Mouse (Mus musculus): ENCODE results near the gene Phldb2.
A peak's percentile ranks its signal among the peaks of the same experiment; 100 is the strongest.

Phldb2 gene

DNA sequence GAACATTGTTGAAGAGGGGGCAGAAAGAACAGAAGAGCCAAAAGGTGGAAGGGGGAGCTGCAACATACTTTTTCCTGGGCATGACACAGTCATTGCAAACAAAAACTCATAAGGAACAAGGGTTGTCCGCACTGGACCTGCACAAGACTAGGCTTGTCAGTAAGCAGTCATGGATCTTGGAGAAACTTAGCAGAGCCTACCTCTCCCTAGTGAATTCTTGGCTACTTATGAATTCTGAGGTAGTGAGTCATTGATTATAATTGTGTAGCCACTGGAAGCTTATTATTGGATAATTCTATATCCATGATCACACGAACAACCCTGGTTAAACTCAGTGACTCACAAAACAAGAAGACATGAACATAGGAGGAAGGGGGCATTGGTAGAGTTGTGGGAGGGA, 7.1 kb downstream of the Phldb2 start:
- DNase-seq (ENCODE audit: low read depth) = no peak

DNA sequence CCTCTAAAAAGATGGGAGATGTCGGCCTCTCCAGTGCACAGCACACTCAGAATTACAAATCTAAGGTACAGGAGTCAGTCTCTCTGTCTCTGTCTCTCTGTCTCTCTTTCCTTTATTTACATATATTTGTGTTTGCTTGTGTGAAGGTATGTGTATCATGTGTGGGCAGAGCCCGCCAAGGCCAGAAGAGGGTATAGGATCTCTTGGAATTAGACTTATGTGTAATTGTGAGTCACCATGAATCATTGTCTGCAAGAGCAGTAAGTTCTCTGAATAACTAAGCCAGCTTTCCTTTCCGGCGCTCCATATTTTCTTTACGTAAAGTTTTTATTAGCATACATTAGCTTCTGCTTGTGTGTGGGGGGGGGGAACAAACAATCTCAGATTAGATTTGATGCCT, 7.7 kb downstream of the Phldb2 start:
- no peak for DNase-seq (ENCODE audit: low read depth)

GRCm38 (mm10) chr16:45945174-45945631, 8.2 kb downstream of the Phldb2 start:
- DNase-seq (ENCODE audit: low read depth) = no peak

- DNase-seq (ENCODE audit: low read depth) = peak; percentile 90
Measured at GRCm38 (mm10) chr16:45942169-45942891, 11.1 kb downstream of the Phldb2 start.

GRCm38 (mm10) chr16:45940701-45941100, 12.7 kb downstream of the Phldb2 start:
- no peak for DNase-seq (ENCODE audit: low read depth)

GRCm38 (mm10) chr16:45939436-45939835, 14.0 kb downstream of the Phldb2 start:
- no peak for DNase-seq (ENCODE audit: low read depth)

DNA sequence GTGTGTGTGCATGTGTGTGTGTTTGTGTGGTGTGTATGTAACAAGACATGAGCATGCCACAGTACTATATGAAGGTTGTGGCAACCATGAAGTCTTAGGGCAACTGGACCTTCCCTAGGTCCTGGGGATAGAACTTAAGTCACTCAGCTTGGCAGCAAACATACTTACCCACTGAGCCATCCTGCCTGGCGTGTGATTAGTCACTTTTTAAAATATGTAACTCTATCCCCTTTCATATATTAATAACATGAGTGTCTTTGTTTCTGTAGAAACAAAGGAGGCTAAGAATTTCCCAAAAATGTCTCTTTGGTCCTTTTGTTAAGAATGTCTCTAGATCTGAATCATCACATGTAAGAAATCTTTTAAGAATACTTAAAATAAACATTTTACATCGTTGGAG, 16.0 kb downstream of the Phldb2 start:
- no peak for DNase-seq (ENCODE audit: low read depth)

- DNase-seq (ENCODE audit: low read depth) = no peak
Measured at GRCm38 (mm10) chr16:45936521-45936920, 16.9 kb downstream of the Phldb2 start.

DNA sequence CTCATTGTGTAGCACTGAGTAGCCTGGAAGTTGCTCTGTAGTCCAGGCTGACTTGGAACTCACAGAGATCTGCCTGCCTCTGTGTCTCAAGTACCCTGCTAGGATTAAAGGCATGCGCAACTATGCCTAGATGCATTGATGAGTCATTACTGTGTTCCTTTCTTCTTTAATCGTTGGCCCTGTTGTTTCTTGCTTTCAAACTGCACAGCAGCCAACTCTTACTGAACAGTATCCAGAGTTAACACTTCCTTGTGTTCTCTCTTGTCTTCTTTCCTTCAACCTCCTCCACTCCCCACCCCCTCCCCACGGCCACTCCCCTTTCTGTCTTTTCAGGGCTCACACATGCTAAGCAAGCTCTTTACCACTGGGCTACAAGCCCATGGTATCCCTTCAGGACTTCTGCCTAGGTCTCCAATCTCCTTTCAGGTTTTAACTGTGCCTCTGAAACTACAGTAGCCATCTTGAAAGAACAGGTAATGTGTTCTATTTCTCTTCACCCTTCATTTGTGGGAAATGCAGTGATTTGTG, 17.4 kb downstream of the Phldb2 start:
- peak; percentile 10 for DNase-seq (ENCODE audit: low read depth)

DNA sequence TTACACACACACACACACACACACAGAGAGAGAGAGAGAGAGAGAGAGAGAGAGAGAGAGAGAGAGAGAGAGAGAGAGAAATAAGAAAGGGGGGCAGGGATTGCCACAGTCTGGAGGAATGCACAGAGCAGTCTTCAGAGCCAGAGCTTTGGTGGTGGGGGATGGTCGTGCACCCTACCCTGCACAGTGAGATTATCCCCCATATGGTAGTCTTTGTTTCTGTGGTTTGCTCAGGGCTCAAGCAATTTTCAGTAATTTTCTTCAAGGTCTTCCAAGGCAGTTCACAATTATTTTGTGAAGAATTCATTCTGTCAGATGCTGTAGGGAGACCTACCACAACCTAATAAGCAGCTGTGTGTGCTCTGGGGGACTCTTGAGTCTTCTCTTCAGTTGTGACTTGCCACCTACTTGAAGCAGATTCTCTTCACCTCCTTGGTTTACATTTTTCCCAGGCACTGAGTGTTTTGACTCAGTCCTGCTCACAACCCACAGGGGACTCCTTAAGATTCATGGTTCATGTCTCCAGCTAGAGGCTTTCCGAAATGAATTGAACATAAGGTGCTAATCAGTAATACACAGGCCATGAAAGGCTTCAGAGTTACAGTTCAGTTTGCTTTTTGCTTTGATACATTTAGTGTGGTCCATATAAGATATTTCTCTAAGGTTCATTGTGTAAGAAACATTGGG, 18.5 kb downstream of the Phldb2 start:
- no peak for DNase-seq (ENCODE audit: low read depth)

- no peak for DNase-seq (ENCODE audit: low read depth)
Measured at GRCm38 (mm10) chr16:45930308-45930707, 23.1 kb downstream of the Phldb2 start.

DNA sequence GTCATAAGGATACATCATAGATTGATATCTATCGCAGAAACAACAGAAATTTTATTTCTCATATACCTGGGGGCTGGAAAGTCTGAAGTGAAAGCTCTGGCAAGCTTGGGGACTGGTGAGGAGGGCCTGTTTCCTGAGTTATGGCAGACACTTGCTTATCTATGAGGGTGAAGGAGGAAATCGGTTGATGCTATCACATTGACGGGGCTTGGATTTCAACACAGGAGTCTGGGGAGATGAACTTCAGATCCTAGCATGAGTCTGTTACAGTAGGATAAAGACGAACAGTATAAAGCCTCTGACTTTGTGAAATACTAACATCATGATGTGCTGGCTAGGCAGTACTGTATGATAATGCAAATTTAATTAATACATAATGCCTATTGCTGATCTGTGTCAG, 25.3 kb downstream of the Phldb2 start:
- DNase-seq (ENCODE audit: low read depth) = peak; percentile 81

DNA sequence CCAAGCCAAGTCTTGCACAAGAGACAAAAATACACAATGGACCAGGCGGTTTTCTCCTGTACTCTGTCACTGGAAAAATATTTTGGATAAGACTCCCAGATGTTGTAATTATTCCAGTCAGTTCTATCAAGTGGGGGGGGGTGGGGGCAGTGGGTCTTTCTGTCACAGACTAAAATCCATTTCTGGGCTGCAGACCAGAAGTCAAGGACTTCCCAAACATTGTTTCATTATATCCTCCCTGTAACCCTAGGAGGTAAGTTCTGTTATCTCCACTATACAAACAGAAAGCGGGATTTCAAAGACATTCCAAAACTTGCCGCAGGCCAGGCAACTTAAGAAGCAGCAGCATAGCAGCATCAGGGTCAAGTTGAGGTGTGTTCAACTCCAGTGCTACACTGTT, 25.8 kb downstream of the Phldb2 start:
- no peak for DNase-seq (ENCODE audit: low read depth)

DNA sequence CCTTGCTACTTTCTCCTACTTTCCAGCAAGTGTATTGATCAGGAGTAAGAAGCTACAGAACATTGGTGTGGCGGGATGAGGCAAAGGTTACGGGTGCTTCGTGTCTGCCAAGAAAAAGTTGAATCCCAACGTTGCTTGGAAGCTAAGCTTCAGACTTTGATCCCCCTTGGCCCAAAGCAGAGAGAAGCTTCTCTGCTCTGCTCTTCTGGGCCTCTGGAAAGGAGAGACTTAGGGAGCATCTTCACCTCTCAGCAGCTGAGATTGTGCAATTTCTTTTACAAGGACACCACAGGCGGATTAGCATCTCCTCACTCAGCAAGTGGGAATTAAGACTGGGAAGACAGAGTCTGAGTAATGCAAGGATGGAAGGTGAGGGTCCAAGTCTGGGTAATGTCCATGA, 26.5 kb downstream of the Phldb2 start:
- DNase-seq (ENCODE audit: low read depth) = no peak

GRCm38 (mm10) chr16:45923731-45924424, 29.5 kb downstream of the Phldb2 start:
- DNase-seq (ENCODE audit: low read depth) = no peak

DNA sequence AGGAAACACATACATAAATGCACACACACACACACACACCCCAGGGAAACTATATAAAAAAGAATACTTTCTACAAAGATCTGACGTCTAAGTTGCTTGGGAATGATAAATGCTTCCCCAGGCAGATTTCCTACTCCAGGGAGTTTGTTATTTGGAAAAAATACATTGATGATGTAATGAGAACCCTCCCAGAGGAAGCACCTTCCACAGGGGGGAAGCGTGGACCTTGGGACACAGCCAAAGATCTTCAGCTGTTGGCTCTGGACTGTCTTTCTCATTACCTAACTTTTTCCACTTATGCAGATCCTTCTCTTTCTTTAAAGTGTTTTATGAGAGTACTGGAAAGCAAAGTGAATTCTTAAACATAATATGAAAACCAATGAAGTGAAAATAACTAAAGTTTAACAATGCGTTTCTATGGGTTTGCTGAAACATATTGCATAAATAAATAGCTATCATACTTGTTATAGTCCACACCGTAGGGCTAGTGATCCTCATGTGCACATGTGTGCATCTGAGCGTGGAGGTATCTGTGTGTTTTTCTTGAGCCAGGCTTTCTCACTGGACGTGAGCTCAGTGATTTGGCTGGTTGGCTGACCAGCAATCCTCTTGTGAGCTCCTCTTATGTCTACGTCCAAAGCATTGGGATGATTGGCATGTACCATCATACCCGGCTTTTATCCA, 30.7 kb downstream of the Phldb2 start:
- DNase-seq (ENCODE audit: low read depth) = no peak

- DNase-seq (ENCODE audit: low read depth) = no peak
Measured at GRCm38 (mm10) chr16:45919572-45919971, 33.8 kb downstream of the Phldb2 start.

DNA sequence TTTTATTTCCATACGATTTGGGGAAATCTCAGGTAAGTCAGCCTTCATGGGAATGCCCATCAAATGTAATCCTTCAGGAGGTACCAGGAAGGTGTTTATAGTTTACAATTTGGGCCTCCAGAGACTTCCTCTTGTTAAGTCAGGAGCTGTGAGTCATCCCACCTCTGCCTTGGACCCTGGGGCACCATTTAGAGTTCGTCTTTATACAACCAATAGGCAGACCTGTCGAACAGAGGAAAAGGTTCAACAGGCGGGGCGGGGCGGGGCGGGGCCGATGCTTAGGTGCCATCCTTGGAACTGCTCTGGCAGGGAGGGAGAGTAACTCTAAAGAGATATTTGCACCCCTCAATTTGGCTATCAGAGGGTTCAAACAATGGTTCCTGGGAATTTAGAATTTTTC, 49.8 kb downstream of the Phldb2 start:
- no peak for DNase-seq (ENCODE audit: low read depth)

DNA sequence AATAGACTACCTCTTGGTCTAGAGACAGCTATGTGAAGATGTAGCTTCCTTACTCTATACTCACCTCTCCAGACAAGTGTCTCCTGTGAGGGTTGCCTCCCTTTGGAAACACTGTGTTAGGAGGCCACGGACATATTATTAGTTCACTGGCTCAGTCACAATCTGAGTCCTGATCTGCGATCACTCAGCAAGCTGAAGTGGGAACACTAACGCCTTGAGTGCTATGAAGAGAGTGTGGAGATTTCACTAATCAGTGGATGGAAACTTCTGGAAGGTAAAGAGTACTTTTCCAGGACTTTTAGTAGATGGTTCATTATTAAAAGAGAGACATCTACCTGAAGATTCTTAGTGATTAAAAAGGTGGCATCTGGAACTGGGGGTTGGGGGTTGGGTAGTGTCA, 54.9 kb downstream of the Phldb2 start:
- no peak for DNase-seq (ENCODE audit: low read depth)

GRCm38 (mm10) chr16:45896587-45896986, 56.8 kb downstream of the Phldb2 start:
- no peak for DNase-seq (ENCODE audit: low read depth)

- DNase-seq (ENCODE audit: low read depth) = no peak
Measured at GRCm38 (mm10) chr16:45894998-45895397, 58.4 kb downstream of the Phldb2 start.

DNA sequence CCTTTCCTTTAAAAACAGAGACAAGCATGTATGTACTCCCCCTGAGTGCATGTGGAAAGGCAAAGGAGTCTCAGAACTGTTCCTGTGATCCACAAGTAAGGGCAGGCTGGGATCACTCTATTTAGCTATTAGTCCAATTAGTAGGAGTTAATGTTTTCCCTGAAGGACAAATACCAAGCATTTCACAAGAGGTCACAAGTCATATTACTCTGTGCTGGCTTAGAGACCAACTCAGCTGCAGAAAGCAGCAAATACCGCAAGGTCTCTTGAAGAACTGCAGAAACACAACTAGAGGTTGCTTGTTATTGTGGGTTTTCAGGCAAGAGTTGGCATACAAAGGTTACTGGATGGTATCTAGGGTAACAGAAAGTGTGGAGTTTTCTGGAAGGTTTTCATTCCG, 59.6 kb downstream of the Phldb2 start:
- no peak for DNase-seq (ENCODE audit: low read depth)

Data from 416B (cell line).